Mouse (Mus musculus): ENCODE results near the gene B4galt5.

The B4galt5 gene

DNA sequence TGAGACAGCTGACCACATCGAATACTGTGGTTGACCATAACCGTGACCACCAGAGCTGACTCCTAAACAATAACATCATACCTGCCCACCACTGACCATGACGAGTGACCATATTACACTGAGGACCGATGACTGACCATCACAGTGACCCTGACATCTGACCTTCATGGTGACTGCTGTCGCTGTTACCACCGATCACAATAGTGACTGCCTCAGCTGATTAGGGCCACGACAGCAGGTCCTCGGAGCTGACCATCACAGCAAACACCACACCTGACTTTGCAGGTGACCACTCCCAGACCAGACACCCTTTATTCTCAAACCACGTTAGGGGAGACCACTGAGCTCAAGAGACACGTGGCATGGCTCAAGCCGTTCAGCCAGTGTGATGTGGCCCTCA is 57.3 kb downstream of the B4galt5 start:
- ATAC-seq (ENCODE audit: insufficient number of reproducible peaks, low FRiP score, low TSS enrichment), result no peak

DNA sequence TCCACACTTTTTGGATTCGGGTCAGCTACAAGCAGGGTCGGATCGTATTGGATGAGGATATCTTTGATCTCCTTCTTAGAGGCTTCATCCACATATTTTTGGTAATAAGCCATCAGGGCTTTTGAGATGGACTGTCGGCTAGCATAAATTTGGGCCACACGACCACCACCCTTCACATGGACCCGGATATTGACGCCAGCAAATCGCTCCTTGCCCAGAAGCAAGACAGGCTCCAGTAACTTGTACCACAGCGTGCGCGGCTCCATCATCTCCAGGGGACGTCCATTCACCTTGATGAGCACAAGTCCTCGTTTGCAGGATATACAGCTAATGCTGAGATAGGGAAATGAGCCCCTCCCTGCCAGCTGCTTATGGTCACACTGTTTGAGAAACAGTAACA is 67.5 kb downstream of the B4galt5 start:
- ATAC-seq (ENCODE audit: insufficient number of reproducible peaks, low FRiP score, low TSS enrichment), result no peak

- peak; percentile 69; the same call in 1 of the 2 replicates for ATAC-seq (ENCODE audit: insufficient number of reproducible peaks, low FRiP score, low TSS enrichment)
These were observed 68.0 kb downstream of the B4galt5 start for GRCm38 (mm10) chr2:167280986-167281310.

DNA sequence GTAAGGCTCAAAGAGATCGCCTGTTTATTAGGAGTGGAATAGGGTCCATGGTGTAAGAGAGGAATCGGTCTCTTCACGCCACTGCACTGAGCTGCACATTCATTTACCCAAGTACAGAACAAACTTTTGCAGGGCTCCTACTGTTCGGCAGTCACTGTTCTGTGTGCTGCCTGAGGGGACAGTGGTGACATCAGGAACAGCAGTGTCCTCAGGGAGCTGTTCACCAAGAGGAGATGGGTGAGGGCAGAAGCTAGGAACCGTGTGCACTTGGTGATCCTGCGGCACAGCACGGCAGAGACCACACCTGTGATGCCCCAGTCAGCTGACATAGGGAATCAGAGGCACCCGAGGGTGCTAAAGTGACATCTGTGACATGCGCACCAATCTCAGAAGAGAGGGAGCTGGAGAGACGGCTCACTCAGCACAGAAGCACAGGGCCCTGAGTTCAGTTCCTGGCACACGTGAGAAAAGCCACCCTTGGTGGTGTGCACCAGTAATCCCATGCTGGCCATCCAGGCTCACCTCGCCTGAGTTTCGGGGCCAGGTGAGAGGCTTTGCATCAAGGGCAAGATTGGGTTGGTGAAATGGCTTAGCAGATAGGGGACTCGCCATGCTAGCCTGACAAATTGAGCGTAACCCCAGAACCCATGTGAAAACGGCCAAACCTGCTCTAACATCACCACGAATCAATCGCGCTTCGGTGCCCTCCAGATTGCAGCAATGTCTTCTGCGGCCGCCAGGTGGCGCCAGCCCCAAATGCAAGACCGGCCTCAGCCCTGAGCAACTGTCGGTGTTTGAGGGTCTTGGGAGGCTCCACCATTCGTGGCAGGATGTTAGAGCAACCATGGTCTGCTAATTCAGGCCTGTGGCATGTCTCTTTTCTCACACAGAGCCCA is 68.6 kb downstream of the B4galt5 start:
- peak; percentile 63; the same call in 1 of the 2 replicates for ATAC-seq (ENCODE audit: insufficient number of reproducible peaks, low FRiP score, low TSS enrichment)

DNA sequence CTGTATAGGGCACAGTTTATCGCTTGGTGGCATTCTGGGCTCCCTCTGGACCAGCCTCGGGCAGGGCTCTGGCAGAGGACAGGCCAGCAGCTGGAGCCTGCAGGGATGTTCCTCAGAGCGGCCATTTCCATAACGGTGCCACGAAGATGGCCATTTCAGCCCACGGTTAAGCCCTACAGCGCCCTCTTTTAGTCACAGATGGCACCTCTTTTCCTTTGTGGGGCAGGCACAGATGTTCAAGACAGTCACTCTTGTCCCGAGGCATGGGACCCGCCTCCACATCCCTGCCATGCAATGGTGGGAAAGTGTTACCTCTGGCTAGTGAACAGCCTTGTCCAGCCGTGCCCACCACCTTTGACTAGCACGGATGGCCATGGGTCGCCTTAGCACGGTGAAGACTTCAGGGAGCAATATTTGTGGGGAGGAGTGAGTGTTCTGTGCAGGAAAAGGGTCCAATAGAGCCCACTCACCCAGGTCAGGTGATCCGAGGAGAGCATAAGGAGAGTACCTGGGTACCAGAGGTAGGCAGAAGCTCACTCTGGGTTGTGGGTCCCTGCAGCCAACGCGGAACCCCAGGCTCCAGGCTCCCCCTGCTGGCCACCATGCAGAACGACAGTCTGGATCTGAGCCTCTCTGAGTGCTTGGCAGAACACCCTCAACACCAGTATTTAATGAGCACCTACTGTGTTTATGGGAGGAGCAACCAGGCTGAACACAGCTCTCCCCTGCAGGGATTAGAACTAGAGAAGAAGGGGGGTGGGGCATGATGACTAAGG is 70.0 kb downstream of the B4galt5 start:
- peak; percentile 60 for ATAC-seq (ENCODE audit: insufficient number of reproducible peaks, low FRiP score, low TSS enrichment)

- ATAC-seq (ENCODE audit: insufficient number of reproducible peaks, low FRiP score, low TSS enrichment), result no peak
These were observed 71.0 kb downstream of the B4galt5 start for GRCm38 (mm10) chr2:167278011-167278410.

- no peak for ATAC-seq (ENCODE audit: insufficient number of reproducible peaks, low FRiP score, low TSS enrichment)
These were observed 72.0 kb downstream of the B4galt5 start for GRCm38 (mm10) chr2:167277026-167277425.

GRCm38 (mm10) chr2:167275856-167276255 is 73.1 kb downstream of the B4galt5 start:
- ATAC-seq (ENCODE audit: insufficient number of reproducible peaks, low FRiP score, low TSS enrichment), result no peak

DNA sequence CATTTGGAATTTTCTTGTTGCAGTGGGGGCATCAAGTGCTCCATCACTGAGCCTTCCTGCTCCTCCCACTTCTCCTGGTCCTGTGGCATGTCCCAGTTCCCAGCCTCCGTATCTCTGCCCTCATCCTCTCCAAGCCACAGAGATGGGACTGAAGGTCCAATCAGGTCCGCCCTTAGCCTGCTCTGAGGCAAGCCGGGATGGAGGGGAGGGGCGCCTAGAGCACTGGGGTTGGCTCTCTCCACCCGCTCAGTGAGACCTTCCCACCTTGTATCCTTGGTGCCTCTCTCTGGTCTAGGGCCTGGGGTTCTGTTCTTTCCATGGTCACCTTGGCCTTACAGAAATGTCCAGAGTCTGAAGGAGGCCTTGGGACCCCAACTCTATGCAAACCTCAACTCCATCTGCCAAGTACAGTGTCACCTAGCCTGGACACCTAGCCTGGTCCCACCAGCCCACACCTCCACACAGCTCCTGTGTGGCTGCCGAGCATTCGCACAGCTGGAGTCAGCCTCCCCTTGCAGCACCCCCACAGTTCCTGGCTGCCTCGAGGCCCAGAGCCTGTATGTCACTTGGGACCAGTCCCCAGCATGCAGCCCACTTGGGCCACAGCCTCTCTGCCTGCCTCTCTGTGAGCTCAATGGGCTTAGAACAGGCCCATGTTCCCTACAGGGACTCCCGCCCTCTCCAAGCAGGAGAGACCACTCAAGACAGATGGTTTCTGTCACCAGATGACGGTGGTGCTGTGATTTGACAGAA is 74.1 kb downstream of the B4galt5 start:
- ATAC-seq (ENCODE audit: insufficient number of reproducible peaks, low FRiP score, low TSS enrichment), result no peak

- no peak for ATAC-seq (ENCODE audit: insufficient number of reproducible peaks, low FRiP score, low TSS enrichment)
These were observed 75.7 kb downstream of the B4galt5 start for GRCm38 (mm10) chr2:167273206-167273740.

DNA sequence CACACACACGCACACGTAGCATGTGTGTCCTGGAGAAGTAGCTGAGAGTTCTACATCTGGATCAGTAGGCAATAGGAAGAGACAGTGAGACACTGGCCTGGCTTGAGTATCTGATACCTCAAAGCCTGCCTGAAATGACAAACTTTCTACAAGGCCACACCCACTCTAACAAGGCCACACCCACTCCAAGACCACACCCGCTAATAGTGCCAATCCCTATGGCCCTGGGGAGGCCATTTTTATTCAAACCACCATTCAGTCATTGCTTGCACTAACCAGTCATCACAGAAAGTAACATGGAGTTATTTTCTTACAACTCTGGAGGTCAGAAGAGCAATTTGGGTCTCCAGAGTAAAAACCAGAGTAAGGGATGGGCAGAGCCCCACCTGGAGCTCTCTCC is 76.3 kb downstream of the B4galt5 start:
- ATAC-seq (ENCODE audit: insufficient number of reproducible peaks, low FRiP score, low TSS enrichment), result no peak

DNA sequence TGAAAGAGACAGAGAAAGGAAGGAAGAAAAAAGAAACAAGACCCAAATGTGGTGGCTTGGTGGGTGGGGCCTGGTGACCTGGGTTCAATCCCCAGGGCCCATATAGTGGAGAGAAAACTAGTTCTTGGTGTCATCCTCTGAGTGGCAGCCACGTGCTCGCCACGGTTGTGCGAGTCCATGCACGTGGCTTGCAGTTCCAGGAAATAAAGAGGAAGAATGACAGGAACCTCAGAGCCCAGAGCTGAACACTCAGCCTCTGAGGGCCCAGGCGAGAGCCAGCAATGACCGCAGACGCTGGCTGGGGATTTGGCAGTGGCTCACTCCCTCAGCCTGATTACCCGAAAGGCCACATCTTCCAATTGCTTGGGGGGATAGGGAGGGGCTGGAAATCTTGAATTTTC is 77.9 kb downstream of the B4galt5 start:
- no peak for ATAC-seq (ENCODE audit: insufficient number of reproducible peaks, low FRiP score, low TSS enrichment)

DNA sequence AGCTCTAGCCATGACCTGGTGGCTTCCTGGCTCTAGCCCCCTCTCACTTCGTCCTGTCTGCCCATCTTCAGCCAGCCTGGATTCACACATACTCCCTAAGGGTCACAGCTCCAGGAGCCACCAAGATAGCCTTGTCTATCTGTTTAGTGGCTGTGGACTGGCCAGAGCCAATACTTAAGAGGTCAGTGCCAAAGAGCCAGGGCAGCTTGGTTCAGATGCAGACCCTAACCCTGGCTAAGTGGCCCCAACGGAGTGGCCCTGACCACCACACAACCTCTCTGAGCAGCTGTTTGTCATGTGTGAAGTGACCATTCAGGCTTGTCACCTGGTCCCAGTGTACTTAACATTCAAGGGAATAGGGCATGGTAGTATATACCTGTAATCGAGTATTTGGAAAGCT is 78.5 kb downstream of the B4galt5 start:
- no peak for ATAC-seq (ENCODE audit: insufficient number of reproducible peaks, low FRiP score, low TSS enrichment)

DNA sequence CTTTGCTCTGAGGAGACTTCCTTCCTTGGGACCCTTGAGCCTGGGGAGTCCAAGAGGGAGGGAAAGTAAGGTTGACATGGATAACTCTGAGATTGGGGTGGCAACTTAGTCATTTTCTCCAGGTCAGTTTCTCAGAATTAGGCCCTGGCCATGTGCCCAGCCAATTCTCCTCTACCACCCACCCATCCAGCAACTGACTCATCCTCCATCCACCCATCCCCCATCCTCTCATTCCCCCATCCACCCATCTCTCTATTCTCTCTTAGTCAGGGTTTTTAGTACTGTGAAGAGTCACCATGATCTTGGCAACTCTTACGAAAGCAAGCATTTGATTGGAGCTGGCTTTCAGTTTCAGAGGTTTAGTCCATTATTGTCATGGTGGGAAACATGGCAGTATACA is 80.3 kb downstream of the B4galt5 start:
- ATAC-seq (ENCODE audit: insufficient number of reproducible peaks, low FRiP score, low TSS enrichment), result no peak

DNA sequence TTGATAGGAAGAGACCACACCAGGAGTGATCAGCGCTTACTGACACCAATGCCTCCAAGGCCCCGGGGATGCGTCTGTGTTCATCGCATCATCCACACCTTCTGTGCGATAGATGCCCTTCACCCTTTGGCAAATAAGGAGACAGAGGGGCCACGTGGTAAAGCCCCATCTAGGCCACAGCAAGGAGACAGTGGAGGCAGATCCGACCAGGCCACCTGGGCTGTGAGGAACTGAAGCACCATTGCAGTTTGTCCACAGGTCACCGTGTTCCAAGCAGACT is 80.6 kb downstream of the B4galt5 start:
- ATAC-seq (ENCODE audit: insufficient number of reproducible peaks, low FRiP score, low TSS enrichment), result no peak

DNA sequence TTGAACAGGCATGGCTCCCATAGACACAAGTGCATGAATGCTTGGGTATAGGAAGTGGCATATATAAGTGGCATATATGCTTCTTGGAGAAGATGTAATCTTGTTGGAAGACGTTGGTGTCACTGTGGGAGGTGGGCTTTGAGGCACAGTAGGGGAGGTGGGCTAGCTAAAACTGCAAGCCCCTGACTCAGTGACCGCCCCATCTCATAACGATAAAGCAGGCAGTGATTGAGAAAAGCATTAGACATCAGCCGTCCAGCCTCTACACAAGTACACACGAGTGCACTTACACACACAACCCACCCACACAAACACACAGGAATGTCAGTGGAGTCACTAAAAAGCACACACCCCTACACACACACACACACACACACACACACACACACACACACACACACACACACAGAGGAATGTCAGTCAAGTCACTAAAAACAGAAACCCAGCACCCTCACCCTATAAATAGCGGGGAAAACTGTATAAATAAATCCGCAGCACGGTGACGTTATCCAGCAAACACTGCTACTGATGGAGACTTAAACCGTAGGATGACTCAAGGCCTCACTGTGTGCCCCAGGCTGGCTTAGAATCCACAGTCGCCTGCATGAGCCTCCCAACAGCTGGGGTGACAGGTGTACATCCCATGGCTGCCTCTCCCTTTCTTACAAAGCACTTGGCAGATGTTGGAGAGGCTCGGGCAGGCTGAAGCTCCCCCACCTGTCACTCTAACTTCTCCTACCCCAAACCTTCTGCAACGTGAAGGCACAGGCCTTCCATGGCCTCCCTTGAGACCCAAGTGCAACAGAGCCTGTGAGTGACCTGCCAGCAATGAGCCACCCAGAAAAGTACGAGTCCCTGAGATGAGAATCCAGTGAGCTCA is 81.2 kb downstream of the B4galt5 start:
- ATAC-seq (ENCODE audit: insufficient number of reproducible peaks, low FRiP score, low TSS enrichment), result no peak

DNA sequence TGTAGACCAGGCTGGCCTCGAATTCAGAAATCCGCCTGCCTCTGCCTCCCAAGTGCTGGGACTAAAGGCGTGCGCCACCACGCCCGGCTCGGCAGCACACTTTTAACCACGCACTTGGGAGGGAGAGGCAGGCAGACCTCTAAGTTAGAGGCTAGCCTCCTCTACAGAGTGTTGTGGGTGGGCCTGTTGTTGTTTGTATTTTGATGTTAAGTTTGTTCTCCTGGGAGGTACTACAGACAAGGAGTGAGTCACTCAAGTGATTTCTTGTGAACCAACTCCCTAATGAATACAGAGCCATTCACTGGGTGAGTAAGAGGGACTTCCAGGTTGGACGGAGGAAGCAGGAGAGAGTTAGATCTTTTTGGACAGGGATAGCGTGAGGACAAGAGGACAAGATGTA is 82.8 kb downstream of the B4galt5 start:
- ATAC-seq (ENCODE audit: insufficient number of reproducible peaks, low FRiP score, low TSS enrichment), result no peak

- no peak for ATAC-seq (ENCODE audit: insufficient number of reproducible peaks, low FRiP score, low TSS enrichment)
These were observed 83.2 kb downstream of the B4galt5 start for GRCm38 (mm10) chr2:167265806-167266205.

GRCm38 (mm10) chr2:167265021-167265420 is 84.0 kb downstream of the B4galt5 start:
- no peak for ATAC-seq (ENCODE audit: insufficient number of reproducible peaks, low FRiP score, low TSS enrichment)

DNA sequence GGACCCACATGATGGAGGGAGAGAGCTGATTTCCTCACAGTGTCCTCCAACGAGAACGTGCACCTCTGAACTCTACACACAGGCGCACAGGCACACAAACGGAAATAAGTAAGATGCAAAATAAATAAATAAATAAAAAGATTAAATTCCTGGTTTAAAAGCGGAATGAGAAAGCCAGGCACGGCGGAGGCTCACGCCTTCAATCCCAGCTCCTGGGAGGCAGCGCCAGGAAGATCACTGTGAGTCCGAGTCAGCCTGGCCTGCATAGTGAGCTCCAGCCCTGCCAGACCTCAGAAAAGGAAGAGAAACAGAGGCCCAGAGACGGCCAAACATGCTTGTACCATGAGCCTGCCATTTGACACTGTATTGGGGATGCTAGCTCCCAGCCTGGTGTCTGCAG is 85.1 kb downstream of the B4galt5 start:
- ATAC-seq (ENCODE audit: insufficient number of reproducible peaks, low FRiP score, low TSS enrichment), result no peak

Data from cerebellum, adult (tissue).